Mouse (Mus musculus) layer of hippocampus, postnatal 36 days (tissue): ENCODE measurements around the gene Padi2. TPM values are rescaled to one million over a fixed set of nuclear protein-coding genes. Genes with fewer than 3 reads are reported as not detected.

Experiments used
- DNase-seq, 2 experiments: peaks; one replicate each; pipeline ENCODE4 v3.0.0; 2022
- total RNA-seq, 2 experiments: library from RNA; stranded (reverse); gene quantifications; 2 replicates each; pipeline ENCODE4 v1.2.3; 2021

Padi2 gene
- total RNA-seq, 2 experiments from 2014 or later: 22.1 to 24.4 TPM

DNA sequence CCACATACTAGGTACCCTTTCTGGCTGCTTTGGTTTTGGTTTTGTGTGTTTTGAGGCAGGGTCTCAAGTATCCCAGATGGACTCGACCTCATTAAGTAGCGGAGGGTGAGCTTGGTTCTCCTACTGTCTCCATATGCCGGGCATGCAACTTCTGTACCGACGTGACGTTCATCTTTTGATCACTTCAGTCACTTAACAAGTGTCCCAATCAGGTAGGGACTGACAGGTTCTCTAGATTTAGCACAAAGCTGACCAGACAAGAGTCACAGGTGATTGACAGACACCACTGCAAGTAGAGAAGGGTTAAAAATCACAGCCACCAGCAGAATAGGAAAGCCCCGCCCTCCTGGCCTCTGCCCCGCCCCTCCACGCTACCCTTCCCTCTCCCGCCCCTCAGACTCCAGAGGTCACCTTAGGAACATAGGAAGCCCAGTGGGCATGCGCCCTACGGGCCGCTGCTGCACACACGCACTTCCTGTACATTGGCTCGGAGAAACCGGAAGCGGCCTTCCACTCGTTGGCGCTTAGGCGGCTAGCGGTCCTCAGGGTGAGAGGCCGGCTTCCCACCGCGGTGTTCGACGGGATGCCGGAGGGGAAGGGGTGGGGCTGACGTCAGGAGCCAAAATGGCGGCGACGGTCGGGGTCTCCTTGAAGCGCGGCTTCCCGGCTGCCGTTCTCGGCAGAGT lies 54.8 kb downstream of the Padi2 start, which contains the start of gene Sdhb:
Sdhb (plus strand) TSS at position 423 of the 686 bp plus-strand sequence.
- DNase-seq: peak; percentile 97

DNA sequence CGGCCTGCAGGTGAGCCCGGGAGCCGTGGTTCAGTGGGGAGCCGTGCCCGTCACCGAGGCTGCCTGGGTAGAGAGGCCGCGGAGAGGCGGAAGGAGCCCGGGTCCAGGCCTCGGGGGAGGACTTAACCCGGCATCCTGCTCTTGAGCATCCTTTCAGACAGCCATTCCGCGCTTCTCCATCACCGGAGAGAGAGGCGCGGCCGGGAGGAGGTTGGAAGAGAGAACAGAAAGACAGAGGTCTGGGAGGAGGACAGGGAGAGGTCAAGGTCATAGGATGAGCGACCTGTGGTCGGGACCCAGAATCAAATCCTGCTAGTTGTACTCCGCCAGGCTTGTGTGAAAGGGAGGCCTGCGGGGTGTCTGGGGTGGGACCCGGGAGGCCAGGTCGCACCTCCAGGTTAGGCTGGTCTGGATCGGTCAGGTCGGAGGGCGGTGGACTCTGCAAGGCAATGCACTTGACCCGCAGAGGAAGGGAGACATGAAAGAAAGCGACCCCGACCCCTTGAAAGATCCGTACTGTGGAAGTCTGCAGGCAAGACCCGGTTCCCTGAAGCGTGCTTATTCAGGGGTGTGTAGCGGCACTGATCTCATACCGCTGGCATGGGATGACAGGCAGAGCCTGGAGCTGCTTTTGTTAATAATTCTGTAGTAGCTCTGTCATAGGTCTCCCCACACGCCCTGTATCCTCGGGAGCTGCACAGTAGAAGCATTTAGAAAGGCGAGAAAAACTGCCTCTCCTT lies 55.5 kb downstream of the Padi2 start:
- no peak for DNase-seq

DNA sequence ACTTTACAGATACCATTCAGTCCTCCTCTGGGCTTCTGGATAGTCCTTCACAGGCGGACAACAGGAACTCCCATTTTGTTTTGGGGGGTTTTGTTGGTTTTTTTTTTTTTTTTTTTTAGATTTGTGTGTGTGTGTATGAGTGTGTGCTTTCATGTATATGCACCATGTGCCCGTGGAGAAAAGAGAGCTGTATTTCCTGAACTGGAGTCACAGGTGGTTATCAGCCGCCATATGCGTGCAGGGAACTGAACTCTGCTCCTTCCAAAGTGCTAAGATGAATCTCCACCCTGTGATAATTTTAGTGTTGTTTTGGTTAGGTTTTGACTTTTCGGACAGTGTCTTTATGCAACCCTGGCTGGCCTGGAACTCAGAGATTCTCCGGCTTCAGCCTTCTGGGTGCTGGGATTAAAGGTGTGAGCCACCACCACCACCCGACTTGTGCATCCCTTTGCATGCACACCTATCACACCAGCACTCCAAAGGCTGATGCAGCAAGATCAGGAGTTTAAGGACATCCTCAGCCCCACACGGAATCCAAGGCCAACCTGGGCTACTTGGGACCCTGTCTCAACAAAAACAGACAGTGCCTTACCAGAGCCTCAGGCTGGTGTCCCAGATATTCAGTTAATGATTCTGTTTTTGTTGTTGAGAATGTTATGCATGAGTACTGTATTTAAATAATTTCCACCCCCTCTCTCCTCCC lies 56.2 kb downstream of the Padi2 start:
- no peak for DNase-seq

DNA sequence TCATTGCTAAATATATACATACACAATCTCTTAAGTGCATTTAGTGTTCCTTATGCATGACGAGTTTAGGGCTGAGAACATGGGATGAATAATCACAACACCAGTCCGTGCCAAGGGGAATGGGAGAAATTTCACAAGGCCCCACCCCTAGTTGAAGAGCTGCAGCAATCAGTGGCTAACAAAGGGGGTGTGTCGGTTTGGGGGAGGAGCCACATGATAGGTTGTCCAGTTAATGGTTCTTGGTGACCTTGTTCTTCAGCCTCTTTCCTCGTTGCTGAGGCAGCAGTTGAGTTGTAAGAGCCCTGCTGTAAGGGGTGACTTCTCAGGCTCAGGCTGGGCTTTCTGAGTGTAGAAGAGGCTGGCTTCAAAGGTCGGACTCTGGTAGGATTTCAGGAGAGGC lies 56.8 kb downstream of the Padi2 start:
- DNase-seq: no peak

DNA sequence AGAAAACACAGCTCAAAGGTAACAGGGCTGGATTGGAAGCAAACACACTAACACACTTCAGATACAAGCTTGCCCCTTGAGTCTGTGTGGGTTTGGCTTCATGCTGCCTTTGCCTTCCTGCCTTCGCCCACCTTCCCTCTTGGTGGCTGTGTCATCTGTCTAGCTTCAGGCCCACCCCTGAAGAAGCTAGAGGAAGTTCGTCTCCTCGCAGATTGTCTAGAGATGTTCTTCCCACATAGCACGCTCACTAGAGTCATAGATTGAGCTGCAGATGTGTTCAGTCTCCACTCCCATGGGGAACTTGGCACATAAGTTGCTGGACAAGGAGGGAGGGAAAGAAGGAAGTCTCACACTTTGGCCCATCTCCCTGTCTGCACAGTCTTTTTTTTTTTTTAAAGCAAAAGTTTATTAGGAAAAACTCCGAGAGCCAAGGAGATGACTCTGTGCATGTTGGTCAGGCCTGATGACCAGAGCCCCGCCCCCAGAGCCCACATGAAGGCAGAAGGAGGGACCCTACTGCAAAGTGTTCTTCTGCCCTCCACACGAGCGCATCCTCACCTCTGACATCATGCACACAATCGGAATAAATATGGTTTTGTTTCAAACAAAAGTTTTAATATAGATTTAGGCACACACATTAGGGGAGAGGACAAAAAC lies 57.9 kb downstream of the Padi2 start:
- DNase-seq: no peak

DNA sequence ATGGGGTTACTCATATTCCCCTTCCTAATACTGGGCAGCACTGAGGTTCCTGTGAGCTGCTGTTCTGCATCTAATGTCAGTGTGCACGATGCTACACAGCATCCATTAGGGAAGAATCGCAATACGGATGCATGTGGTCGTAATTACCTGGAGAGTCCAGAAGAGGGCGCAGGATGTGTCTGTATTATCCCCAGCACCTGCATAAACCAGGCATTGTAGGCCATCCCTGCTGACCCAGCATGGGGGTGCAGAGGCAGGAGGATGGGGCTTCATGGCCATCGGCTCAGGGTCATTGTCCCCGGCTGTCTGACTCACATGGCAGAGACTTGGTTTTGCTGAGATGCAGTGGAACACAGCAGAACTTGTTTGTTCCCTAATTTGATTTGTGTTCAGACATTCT lies 58.5 kb downstream of the Padi2 start:
- DNase-seq: peak; percentile 70 to 78

DNA sequence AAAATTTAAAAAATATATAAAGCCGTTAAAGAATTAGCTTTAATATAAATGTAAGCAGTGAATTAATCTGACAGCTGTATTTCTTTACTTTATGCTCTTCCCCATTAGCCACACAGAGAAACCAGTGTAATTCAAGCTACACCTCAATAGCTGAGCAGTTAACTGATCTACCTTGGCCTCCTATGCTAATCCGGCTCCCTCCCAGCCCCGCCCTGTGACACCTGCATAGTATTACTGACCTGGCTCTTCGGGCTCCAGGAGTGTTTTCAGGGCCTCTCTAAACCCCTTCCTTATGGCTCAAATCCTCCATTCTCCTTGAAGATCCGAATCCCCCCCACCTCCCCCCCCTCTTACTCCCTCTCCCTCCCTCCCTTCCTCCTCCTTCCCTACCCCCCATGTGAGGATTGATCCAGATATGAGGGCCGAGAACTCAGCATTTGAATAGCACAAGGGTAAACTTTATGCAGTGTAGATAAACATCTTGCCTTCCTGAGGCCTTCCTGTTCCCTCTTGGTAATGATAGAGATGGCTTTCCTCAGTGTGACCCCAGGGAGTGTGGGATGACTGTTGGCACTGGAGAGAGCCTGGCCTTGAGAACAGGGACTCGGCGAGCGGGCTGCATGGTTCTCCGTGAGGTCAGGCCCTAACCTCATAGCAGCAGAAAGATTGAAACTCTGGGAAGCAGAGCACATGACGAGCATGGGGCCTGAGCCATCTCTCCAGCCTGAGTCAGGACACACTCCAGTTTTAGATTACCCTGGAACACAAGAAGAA lies 61.4 kb downstream of the Padi2 start:
- no peak for DNase-seq

DNA sequence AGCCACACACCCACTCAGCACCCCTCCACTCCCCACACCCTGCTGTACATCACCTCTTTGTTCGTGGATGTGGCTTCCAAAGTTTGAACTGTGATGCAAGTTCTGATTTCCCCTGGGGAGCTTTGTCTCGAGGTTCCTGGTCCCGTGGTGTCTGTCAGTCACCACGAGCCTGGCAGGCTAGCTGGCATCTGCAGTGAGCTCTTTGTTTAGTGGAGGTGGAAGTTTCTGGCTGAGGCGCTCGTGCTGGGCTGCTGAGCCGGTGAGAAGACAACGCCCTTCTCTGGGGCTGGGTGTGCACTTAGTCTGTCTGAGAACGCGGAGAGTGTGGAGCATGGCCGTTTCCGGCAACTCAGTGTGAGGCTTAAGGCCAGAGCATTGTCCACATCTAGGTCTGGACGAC lies 65.5 kb downstream of the Padi2 start:
- no peak for DNase-seq

DNA sequence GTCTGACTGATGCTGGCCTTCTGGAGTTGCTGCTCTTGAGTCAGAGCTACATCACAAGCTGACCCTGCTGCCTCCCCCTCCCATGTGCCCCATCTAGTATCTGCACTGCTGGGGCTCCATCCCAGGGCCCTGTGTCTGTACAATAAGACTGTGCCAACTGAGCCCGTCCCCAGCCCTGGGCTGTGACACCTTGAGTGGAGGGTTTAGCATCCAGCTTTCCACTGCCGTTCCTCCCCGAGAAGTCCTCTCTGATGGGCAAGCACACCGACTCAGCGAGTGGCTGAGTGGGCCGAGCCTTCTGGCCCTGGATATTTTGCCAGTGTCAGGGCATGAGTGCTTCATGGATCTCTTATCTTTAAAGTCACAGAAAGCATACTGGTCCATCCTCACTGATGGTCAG lies 68.3 kb downstream of the Padi2 start:
- no peak for DNase-seq

DNA sequence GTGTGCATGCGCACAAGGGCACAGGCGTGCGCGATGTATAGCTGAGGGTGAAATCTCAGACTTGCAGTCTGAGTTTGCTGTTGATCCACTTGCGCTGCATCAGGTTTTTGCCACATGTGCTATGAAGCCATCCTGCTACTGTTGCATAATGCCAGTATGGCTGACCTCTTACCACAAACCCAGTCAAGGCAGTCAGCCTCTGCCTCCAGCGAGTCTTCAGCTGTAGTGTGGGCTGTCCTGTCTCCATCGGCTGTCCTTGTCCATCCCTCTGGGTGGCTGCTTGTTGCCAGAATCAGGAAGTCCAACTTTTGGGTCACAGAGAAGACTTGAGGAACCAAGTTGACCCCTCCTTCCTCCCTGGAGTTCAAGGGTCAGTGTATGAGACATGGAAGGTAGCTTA lies 69.2 kb downstream of the Padi2 start:
- no peak for DNase-seq

DNA sequence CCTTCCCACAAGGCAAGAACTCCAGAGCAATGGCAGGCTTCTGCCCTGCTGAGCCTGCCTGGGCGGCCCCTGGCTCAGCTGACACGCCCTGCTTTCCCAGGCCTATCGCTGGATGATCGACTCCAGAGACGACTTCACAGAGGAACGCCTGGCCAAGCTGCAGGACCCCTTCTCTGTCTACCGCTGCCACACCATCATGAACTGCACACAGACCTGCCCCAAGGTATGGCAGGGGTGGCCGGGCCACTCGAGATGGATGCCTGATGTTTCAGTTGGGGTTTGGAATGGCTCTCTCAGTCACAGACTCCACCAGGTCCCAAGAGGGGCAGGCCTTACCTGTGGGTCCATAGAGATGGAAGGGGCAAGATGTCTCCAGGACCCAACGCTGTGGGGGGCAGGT lies 71.1 kb downstream of the Padi2 start:
- no peak for DNase-seq

DNA sequence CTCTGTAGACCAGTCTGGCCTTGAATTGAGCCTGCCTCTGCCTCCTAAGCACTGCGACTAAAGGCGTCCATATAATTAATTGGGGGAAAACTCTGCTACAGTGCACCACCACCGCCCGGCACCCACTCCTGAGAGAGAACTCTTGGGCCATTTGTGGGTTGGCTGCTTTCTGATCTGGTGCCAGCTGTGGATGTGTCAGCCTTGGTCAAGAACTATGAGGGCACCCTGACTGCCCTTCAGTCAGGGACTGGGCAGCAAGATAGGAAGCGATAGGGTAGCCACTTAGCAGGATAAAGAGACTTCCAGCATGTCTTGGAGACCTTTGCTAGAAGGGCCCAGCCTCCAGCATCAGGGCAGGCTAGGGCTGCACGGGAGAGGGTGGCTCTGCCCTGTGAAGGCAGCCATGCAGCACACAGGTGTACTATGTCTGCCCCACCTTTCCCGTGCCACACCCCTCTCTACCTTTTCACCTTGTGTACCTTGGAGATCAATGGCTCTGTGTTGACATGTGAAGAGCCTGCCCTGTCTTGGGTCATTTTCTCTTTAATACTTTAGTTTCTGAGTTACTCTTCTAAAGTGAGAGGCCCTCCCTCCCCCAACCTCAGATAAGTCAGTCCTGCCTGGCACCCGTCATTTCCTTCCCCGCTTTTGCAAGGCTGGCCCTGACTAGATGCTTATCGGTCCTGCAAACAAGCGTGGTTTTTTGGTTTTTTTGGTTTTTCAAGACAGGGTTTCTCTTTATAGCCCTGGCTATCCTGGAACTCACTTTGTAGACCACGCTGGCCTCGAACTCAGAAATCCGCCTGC lies 71.9 kb downstream of the Padi2 start:
- no peak for DNase-seq

DNA sequence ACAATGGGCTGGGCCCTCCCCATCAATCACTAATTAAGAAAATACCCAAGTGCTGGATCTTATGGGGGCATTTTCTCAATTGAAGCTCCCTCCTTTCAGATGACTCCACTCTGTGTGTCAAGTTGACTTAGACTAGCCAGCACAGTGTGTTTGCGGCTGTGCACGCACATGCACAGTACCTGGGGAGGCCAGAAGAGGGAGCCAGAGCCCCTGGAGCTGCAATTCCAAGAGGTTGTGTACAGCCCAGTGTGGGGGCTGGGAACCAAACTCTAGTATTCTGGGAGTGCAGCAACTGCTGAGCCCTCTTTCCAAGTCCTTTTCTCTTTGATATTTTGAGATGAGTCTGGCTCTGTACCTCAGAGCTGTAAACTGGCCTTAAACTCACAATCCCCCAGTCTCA lies 75.5 kb downstream of the Padi2 start:
- DNase-seq: no peak

DNA sequence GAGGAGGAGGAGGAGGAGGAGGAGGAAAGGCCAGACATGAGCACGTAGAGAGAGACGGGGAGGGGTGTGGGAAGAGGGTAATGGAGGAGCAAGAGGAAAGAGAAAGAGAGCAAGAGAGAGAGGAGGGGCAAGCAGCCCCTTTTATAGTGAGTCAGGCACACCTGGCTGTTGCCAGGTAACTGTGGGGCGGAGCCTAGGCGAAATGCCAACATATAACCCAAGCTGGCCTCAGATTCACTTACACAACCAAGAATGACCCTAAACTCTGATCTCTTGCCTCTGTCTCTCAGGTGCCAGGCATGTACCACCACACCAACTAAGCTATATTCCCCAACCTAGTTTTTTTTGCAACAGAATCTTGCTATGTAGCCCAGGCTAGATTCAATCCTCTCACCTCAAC lies 76.7 kb downstream of the Padi2 start:
- no peak for DNase-seq

DNA sequence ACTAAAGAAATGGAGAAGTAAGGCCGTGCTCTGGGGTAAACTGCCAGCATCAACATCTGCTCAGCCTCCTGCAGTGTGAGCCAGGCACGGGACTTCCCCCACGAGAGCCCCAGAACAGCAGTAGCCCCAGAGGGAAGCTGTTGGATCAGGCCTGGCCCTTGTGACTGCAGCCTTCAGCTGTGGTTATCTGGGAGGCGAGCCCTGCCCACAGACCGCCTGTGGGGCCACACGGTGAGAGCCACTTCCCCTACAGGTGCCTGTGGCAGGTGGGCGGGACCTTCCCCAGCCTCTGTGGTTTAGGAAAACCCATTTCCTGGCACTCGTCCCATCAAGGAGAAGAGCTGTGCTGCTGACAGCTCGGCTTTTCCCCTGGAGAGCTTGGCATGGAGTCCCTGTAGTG lies 77.3 kb downstream of the Padi2 start:
- peak; percentile 31 to 44 for DNase-seq

DNA sequence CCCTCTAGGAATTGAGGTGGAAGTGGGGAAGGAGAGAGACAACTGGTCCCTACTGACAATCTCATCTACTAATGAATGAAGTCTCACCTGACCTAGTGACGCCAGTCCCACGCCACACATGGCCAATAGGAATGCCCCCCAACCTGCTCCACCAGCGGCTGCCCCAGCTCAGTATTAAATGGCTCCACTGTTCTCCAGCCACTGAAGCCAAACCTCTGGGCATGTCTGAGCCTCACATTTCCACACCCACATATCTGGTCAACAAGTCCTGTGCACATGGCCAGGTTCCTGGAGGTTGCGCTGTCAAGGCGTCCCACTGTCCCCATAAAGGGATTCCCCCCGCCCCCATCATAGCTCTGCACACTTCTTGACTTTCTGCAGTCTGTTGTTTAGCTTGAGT lies 78.4 kb downstream of the Padi2 start:
- no peak for DNase-seq

DNA sequence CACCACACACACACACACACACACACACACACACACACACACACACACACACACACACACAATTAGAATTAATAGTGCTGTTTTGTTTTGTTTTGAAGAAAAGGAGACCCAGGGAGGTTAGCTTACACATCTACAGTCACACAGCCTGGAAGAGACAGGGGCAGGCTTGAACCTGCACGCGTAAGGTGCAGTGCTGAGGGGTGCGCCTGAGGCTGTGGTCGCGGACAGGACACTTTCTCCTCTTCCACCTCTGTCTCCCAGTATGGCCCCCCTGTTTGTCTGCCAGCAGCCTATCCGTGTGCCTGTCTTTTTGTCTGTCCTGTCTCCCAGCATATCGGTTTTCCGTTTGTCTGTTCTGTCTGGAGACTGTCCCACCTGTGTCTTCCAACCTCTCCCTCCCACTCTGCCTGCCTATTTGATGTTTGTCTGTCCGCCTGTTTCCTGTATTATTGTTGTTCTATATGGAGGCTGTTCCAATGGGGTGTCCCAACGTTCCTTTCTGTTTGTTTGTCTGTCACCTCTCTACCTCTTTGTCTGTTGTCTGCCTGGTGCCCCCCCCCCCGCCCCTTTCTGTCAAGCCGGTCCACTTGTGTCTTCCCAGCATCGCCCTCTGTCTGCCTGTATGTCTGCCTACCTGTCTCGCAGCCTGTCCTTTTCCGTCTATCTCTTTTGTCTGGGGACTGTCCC lies 80.0 kb downstream of the Padi2 start:
- no peak for DNase-seq

DNA sequence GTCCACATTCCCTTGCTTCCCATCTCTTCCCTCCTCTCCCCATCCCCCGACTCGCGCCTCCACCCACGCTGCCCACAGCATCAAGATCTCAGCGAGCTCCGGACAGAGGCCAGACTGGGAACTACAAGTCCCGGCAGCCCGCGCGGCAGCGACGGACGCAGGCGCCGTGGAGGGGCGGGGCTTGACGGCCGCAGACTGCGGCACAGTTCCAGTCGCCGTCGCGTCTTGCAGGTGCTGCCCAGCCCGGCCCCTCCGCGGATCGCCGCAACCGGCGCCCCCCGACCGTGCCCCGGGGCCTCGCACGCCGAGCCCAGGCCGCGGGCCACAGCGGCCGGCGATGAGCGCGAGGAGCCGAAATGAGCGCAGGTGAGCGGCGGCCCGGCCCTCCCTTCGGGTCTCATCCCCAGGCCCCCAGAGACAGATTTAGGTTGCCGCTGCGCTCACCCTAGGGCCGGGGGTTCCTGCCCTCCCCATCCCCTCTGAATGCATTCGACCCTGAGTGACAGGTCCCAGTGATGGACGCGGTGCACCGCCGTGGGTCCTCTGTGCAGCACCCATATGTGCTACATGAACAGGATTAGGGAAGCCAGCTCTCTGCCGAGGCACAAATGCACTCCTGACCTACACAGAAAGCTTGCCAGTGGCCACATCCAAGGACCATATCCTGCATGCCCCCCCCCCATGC lies 80.7 kb downstream of the Padi2 start, which contains the start of gene Atp13a2:
Atp13a2 (plus strand) TSS at position 163 of the 685 bp plus-strand sequence.
- peak; percentile 93 for DNase-seq

DNA sequence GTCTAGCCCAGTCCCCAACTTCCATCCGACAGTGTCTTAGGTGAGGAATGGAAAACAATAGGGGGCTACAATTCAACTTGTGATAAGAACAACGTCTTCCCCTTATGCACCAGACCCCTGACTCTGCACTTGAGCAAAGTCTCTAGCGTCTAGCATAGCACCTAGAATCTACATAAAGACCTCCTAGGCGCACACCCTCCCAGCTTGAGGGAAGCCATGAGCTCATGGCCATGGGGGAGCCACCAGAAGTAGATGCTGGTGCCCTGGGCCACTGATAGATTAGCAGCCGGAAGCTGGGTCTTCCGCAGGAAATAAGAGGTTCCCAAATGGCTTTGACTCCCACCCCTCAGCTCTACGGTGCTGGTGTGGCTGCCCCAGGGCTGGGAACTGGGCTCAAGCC lies 81.3 kb downstream of the Padi2 start:
- DNase-seq: no peak

DNA sequence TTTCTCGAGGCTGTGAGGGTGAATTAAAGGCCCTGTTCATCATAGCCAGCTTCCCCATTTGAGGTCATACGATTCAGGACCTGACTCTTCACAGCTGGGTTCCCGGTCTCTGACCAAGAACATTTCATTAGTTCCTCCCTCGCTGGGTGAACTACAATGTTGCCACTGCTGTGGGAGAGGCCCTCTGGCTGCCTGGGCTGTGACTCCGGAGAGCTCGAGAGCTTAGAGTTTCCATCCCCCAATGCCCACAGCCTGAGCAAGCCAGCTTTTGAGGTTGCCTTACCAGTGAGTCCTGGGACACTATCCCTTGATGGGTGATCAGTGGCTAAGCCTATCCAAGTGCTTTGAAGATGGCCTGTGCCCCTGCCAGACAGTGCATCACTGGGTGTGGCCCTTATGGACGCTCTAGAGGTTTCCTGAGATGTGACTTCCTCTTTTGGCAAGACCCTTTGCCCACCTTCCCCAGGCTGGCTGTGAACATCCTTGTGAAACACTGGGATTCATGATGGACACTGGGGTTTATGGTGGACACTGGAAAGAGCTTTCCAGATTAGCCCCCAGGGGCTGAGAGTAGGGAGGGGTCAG lies 82.7 kb downstream of the Padi2 start:
- no peak for DNase-seq
